Comparison of ENCODE assay signal across 8 mouse cellular contexts in genomic region chr13:30973501-30974246, GRCm38 (mm10). TPM values are rescaled to one million over a fixed set of nuclear protein-coding genes. Genes with fewer than 3 reads are reported as not detected.
DNase-seq lines count a peak whose midpoint lies in the region; ATAC-seq lines count a peak whose summit lies in the region.

Exoc2 (minus strand) TSS chr13:30974093.
Gm5447 (plus strand) TSS chr13:30974204.

- H3K4me1 ChIP-seq in hindbrain, embryonic 13.5 days (replicated peaks), result peaks cover 22% of the 10 kb centered on the region

- peak within 1 kb of the TSS; percentile 89 for H3K9ac ChIP-seq in hindbrain, embryonic 13.5 days

- no peaks in the 10 kb centered on the region for H3K27me3 ChIP-seq in hindbrain, embryonic 13.5 days

- no peaks in the 10 kb centered on the region for H3K36me3 ChIP-seq in hindbrain, embryonic 13.5 days

- DNase-seq in T-cell, adult 2 months (ENCODE audit: low spot score), result peak; percentile 80
- peak; percentile 91 to 92 for DNase-seq in cerebellum, postnatal 25 days
- DNase-seq in frontal cortex, postnatal 14 days (ENCODE audit: low spot score in 2 of 2), result peak; percentile 58 to 71
- peak; percentile 51 for DNase-seq in left cerebral cortex, adult 11 months (ENCODE audit: low spot score)
- peak; percentile 85 for DNase-seq in lung, postnatal 36 days
- DNase-seq in retina, embryonic 14.5 days (ENCODE audit: low spot score), result peak; percentile 86
- peak; percentile 82 to 85 for DNase-seq in thymus, postnatal 36 days

- peak; percentile 99 for ATAC-seq in hindbrain, embryonic 13.5 days (ENCODE audit: low FRiP score)

- peak within 1 kb of the TSS; percentile 90 for H3K4me3 ChIP-seq in hindbrain, embryonic 13.5 days

- no peaks in the 10 kb centered on the region for H3K9me3 ChIP-seq in hindbrain, embryonic 13.5 days

- peak within 1 kb of the TSS; percentile 89 for H3K27ac ChIP-seq in hindbrain, embryonic 13.5 days

- under 1% methylated on average over 54 of the region's 54 CpGs for WGBS in hindbrain, embryonic 13.5 days

- H3K4me2 ChIP-seq in hindbrain, embryonic 13.5 days, result peak within 1 kb of the TSS; percentile 63

RNA-seq across cellular contexts. Expression of gene Exoc2, which starts in this region (rescaled TPM):
- 47.0 and 48.4 TPM in 2 replicates for polyA plus RNA-seq in hindbrain, embryonic 13.5 days (2015; fragmentation: Nextera tagmentation; extraction: Ambion mirVana)

RNA-seq across cellular contexts. Expression of gene Gm5447, which starts in this region (rescaled TPM):
- 0.10 and 0.16 TPM in 2 replicates for polyA plus RNA-seq in hindbrain, embryonic 13.5 days (2015; fragmentation: Nextera tagmentation; extraction: Ambion mirVana)

Comparison
In these comparisons a context has a peak if more than half of its experiments do, and no peak if none do; other contexts are left out.
1. Peak in every context shown above with its lines: DNase-seq, ATAC-seq, H3K4me3 ChIP-seq and H3K27ac ChIP-seq.